Mouse (Mus musculus) frontal cortex, postnatal 10 days (tissue): ENCODE measurements around the gene Upk2.
"Not testable (repeated sequence)": the region's sequence is repeated elsewhere in the genome, so short reads cannot be mapped to it uniquely, and the experiment has no call there.

ENCODE experiments used
- DNase-seq, 2 experiments: peaks; one replicate each; pipeline ENCODE4 v3.0.0; 2022; ENCODE audit warnings: low spot score in 2 of 2, mixed read lengths in 1 of 2

Gene Upk2

DNA sequence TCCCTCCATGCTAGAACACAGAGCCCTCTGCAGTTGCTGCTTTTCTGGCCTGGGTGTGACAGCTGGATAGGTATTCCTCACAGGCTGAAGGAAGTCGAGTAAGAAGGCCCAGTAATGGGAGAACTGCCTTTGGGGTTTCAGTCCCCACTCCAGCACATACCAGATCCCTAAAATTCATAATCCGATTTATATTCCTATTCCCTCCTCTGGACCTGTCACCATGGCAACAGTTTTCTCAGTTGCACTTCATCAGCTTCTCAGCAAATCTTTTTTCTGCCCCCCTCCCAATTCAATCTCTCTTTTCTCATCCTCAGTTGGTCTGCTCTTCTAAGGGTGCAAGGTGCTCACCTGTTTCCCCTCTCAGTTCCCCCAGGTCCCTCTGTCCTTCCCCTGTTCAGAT is 14.0 kb upstream of the Upk2 start:
- DNase-seq = no peak

GRCm38 (mm10) chr9:44468224-44468623 is 13.4 kb upstream of the Upk2 start:
- no peak for DNase-seq

DNA sequence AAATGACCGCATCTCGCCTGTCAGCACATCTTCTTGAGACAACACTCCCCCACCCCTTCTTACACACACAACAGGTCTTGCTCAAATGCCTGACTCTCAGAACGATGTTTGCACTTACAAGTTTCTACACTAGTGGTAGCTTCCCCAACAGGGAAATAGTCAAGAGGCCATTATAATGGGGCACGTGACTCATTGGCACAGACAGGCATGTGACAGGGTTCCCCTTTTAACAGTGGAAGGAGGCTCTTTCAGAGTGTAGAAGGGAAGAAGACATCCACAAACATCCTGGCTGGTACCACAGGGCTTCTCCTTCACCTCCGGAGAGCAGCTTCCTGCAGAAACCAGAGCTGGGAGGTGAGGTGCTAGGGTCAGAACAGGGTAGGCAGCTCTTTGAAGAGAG is 7.2 kb upstream of the Upk2 start:
- no peak for DNase-seq

DNA sequence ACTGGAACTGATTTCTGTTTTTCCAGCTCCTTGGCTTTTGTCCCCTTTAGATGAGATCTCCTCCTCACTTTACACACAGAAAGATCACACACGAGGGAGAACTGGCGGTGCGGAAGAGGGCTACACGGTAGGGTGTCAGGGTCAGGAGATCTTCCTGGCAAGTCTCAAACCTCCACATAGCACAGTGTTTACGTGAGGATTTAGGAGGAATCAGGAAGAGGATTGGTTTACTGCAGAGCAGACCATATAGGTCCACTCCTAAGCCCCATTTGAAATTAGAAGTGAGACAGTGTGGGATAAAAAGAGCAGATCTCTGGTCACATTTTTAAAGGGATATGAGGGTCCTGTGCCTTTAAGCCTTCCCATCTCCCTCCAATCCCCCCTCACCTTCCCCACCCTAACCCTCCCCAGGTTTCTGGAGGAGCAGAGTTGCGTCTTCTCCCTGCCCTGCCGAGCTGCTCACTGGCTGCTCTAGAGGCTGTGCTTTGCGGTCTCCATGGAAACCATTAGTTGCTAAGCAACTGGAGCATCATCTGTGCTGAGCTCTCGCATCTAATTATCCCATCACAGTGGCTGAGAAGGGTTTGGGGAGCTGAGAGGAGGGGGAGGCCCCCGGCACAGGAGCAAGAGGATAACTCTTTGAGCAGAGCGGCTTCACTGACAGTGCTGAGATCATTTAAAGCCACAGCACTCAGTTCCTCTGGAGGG is 2.4 kb upstream of the Upk2 start:
- DNase-seq = peak; percentile 88 to 95

DNA sequence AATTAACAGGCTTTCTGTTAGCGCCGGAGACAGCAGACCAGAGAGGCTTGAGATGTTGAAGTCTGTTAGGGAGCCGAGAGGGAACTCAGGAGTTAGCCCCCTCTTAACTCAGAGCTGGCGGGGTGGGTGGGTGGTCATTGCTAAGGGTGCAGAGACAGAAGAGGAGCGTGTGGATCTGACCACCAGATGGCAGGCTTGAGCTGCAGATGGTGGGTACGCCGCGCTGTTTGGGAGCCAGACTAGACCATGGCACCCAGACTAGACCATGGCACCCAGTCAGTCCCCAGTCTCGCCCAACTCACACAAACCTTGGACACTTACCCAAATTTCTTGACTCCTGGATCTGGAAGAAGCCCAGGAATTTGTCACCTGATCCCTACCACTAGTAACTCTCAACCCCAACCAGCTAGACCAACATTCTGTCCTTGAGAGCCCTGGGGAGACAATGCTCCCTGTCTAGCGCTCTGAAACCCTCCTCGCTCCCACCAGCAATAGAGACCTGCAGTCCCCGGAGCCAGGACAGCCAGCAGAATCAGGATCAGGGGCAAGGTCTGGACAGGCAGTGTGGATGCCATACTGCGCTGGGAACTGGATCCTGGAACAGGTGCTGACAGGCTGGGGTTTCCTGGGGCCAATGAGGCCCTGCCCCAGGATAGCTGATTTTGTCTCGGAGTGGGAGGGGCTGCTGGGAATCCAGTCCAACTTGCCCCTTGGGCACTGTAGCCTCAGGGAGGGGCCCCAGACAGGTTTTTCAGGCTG is 465 bp downstream of the Upk2 start:
- peak; percentile 60 to 85 for DNase-seq

DNA sequence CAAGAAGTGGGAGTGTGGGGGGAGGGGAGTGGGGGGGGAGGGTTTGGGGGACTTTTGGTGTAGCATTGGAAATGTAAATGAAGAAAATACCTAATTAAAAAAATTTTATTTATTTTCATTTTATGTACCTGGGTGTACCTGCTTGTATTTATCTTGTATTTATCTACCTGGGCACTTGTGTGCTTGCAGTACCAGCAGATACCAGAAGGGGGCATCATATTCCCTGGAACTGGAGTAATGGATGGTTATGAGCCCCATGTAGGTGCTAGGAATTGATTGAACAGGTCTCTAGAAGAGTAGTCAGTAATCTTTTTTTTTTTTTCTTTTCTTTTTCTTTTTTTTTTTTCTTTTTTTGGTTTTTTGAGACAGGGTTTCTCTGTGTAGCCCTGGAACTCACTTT is 4.4 kb downstream of the Upk2 start:
- DNase-seq = no peak

DNA sequence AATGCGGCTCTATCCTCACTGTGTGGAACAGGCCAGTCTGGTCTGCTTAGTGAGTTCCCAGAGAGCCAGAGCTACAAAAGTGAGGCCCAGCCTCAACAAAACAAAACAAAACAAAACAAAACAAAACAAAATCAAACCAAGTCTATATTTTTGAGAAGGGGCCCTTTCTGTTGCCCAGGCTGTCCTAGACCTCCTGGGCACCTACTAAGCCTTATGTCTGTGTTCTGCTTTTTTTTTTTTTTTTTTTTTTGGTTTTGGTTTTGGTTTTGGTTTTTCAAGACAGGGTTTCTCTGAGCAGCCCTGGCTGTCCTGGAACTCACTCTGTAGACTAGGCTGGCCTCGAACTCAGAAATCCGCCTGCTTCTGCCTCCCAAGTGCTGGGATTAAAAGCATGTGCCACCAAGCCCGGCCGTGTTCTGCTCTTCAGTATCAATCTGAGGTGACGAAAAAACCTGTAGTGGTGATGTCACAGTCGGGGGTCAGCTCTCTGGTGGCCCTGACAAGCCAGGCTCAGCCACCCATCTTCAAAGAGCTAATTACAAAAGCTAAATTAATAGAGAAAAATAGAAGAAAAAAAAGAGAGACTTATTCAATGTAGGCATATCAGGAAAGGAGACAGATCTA is 10.3 kb downstream of the Upk2 start:
- not testable (repeated sequence) for DNase-seq

DNA sequence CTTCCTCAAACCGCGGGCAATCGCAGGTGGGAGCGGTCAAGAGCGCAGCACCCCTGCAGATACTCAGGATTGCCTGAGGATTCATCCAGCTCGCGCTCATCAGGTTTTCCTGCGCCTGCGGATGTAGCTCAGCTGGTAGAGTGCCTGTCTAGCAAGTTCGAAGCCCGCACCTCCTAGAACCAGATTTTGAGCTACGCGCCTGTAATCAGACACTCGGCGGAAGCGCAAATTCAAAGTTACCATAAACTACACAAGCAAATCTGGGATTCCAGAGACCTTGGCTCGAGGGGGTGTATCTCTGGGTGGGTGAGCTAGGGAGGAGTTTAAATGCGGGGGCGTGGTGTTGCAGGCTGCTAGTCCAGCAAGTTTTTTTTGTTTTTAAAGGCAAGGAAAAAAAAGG is 13.8 kb downstream of the Upk2 start, which contains the start of gene Foxr1:
TSS of gene Foxr1 (minus strand) at position 176 of the 400 bp plus-strand sequence.
- no peak for DNase-seq

- DNase-seq = no peak
Measured at GRCm38 (mm10) chr9:44435747-44436146, 19.0 kb downstream of the Upk2 start.

DNA sequence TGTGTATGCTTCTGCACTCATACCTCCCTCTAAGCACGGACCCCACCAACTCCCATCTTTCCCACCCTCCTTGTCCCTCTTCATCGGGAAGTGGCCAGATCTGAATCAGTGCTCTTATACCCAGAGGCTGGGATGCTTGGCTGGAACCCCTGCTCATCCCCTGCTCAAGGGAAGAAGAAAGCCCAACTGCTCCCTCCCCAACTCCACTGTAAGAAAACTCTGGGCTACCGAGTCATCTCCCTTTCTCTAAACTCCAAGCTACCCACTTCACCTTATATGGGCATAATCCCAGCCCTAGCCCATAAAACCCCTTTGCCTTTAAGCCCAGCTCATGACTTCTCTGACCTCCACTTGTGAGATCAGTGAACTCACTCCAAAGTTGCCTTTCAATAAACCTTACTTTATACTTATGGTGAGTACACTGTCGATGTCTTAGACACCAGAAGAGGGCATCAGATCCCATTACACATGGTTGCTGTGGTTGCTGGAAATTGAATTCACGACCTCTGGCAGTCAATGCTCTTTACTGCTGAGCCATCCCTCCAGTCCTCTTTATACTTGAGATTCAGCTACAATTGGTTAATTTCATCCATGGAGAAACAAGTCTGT is 22.1 kb downstream of the Upk2 start:
- no peak for DNase-seq

DNA sequence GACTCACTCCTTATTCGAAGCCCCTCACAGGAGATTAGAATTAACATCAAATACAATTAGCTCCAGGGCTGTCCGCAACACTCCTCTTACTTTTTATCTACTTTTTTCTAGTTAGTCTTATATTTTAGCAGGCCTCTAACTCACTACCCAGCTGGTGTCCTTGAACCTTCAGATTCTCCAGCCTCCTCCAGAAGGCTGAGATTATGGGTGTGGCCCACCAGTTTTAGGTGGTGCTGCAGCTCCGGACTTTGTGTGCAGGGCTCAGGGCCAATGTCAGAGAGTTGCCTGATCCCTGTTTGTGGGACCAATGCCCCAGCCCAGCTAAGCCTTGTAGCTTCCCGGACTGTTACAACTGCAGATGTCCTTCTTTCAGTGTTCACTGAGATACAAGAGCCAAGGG is 31.2 kb downstream of the Upk2 start:
- DNase-seq = no peak

DNA sequence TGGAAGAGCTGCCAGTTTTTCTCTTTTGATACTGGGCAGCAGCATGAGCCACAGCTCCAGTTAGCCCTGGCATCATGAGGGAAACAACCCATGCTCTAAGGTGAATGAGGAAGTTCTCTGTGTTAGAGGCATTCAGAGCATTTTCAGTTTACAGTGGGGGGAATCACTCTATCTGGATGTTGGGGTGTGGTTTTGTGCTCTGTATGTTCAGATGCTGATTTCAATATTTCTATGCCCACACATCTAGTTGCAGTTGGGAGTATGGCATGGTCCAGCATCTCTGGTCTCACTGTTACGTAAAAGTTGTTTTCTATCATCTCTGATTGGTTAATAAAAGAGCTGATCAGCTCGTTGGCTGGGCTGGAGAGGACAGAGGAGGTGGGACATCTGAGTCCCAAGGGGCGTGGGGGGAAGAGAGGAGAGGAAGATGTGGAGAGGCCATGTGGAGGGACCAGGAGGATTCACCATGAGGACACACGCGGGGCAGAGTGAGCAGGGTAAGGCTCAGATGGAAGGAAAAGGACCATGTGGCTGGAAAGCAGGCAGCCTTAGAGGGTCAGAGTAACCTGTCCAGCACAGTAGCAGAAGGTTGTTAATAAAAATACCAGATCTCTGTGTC is 34.4 kb downstream of the Upk2 start:
- DNase-seq = no peak

GRCm38 (mm10) chr9:44419730-44420129 is 35.0 kb downstream of the Upk2 start:
- not testable (repeated sequence) for DNase-seq

DNA sequence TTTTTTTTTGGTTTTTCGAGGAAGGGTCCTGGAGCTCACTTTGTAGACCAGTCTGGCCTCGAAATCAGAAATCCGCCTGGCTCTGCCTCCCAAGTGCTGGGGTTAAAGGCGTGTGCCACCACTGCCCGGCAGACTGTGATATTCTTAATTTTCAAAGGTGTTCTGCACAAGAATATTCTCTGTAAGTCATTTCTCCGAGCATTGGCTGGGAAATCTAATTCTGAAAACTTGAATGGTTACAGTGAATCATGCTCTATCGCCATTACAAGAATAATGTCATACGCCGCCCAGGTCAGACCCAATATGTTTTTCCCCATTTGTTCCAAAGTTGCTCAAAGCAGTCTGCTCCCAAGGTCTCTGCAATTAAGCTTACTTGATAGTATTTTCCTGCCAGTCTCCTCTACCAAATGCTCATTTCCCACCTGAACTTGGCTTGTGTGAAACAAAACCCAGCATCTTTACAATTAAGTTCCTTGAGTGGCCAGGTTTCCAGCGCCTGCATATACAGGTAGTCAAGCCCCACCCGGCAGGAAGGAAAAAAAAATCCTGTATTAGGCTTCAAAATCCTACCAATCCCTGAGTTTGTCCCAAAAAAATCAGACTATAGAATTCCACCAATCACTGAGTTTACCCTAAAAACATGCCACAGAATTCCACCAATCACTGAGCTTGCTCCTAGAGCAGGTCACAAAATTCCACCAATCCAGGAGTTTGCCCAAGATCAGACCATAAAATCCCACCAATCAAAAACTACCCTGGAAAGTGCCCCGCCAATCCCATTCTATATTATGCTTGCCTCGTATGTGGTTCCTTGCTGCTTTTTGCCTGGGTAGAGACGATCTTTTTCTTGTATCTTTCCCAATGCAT is 36.0 kb downstream of the Upk2 start, which contains the start of gene Ccdc84:
TSS of gene Ccdc84 (minus strand) at position 51 of the 867 bp plus-strand sequence.
- DNase-seq = no peak

DNA sequence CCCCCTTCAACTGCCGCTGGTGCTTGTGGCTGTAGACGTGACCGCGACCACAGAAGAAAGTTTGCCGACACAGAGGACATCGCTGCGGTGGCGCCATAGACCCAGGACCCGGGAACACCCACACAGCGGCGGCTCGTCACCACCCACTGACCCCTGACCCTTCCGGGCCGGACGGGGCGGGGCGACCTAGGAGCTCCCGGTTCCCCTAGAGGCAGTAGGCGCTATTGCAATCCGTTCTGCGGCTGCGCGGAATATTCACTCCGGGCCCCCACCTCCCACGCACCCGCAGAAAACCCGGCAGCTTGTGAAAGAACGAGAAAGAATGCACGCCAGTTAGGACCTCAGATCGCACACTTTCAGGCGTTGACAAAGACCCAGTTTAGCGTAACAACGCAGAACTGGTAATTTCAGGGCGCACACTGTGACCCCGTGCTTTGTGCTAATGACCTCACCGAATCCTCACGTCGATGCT is 36.8 kb downstream of the Upk2 start:
- DNase-seq = peak; percentile 90 to 93

DNA sequence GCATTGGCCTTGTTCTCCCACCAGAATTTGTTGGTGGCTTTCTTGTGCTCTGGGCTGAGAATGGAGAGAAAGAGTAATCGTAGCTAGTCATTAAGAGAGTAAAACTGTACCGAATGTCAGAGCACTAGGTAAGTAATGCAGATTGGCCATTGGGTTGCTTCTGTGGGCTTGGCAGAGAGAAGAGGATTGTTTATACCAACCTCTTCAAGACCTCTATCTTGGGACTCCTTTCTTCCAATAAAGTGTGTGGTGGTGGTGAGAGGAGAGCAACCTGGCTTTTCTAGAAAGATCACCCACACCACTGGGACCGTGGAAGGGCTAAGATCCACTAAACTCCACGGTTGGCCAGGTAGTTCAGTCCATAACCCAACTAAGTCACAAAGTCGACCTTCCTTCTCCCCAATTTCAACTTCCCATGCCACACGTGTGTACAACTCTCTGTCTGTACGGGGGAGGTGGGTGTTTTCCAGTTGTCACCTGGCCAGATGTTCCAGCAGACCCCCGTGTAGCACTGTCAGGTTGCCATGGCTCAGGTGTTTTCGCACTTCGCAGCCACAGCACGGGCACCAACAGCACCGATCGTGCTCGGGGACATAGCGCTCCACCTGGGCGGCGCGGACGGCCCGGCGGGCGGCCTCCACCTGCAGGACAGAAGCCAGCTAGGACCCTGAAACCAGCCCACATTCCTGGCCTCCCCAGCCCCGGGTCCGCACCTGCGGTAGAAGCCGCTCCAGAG is 37.5 kb downstream of the Upk2 start:
- DNase-seq = no peak

DNA sequence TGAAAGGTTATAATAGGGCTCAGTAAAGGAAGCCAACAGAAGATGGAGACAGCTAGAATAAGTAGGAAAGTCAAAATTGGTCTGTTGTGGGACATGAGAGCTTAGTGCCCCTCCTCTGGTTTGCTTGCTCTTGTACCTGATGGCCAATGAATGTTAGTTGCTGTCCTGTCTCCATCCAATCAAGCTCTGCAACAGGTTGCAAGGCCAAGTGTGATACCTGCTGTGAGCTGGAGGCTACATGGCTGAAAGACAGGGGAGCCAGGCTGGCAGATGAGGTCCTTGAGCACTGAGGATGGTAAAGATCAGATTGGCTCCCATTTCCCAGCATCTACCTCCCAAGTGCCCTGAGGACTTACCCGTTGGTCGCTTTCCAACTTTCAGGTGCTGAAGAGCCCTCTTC is 42.0 kb downstream of the Upk2 start:
- DNase-seq = no peak

GRCm38 (mm10) chr9:44412306-44412705 is 42.5 kb downstream of the Upk2 start:
- DNase-seq = no peak

DNA sequence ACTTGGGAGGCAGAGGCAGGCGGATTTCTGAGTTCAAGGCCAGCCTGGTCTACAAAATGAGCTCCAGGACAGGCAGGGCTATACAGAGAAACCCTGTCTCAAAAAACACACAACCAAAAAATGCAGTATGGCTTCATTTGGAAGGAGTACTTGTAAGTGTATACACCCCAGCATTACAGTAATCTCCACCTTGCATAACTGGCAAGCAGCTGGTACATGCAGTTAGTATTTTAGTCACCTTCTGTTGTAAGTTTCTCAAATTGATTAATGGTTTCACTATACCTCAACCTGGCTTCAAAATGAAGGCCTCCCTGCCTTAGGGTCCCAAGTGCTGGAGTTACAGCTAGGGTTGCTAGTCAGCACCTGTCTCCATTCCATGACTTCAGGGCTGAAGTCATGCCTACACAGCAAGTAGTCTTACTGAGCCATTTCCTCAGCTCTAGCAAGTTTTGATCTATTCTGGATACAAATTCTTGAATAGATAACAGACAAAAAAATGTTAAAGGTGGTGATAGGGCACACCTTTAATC is 43.1 kb downstream of the Upk2 start:
- DNase-seq = no peak
